Mouse (Mus musculus) left cerebral cortex, postnatal 10 days (tissue): ENCODE data around the gene Clrn1. TPM values are rescaled to one million over a fixed set of nuclear protein-coding genes. Genes with fewer than 3 reads are reported as not detected.

ENCODE experiments used
- DNase-seq, 2 experiments: peaks; one replicate each; pipeline ENCODE4 v3.0.0; 2021 to 2022; ENCODE audit warnings: low spot score in 2 of 2, mixed read lengths in 1 of 2; ENCODE audit errors: extremely low spot score in 1 of 2
- intact Hi-C: fragments of 180-260 bp; cut with DNase I; formaldehyde crosslinking; loops from one replicate; pipeline ENCODE4 v1.15.1; 2025
- total RNA-seq, 2 experiments: library from RNA; stranded (reverse); gene quantifications; 2 replicates each; pipeline ENCODE4 v1.2.3; 2021

Gene Clrn1
- total RNA-seq, 2 experiments from 2014 or later, result 2.0 to 2.7 TPM

DNA sequence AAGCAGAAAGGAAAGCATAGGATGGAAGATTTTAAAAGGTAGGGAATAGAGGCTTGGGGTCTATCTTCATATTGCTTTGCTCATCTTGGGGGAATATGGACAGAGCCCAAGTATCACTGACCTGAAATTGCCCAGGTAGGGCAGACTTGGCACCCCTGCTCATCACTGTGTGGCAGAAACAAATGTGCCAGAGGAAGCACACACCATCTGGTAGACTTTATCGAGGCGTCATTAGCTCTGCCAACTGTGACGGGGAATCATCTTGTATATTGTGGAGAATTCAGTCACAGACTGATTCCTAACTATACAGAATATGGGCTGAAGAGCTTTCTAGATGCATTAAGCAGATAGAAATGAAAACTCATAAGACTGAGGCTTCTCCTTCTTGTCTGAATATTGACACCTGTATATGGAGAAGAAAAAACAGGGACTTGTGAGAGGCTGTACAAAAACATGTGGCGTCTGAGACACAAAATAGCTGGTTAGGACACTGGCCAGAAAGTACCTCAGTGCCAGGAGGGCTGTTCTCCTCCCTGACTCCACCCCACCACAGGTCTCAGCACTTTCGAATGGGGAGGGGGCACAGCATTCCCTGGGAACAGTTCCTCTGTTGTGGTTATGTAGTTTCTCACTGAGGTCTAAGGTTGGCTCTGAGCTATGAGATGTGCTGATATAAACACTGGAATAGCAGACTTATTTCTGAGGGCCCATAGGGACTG, 51.5 kb downstream of the Clrn1 start:
- DNase-seq, result no peak
- intact Hi-C loops, result no loop called here

DNA sequence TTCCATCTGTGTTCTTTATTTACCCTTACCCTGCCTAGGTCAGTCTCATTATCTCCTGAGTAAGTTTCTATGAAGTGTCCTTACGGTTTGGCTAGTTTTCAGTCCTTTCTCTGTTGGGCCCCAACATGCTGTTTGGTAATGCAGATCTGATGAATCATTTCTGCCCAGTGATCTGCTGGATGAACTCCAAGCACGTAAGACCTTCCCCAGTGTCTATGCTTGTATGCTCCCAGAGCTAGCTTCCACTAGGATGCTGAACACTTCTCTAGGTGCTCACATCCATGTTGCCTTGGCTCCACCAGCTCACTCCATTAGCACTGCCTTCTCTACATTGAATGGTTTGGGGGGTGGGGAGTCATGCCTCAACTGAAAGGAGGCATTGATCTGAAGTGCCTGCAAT, 52.3 kb downstream of the Clrn1 start:
- no peak for DNase-seq
- intact Hi-C loops, result no loop called here

DNA sequence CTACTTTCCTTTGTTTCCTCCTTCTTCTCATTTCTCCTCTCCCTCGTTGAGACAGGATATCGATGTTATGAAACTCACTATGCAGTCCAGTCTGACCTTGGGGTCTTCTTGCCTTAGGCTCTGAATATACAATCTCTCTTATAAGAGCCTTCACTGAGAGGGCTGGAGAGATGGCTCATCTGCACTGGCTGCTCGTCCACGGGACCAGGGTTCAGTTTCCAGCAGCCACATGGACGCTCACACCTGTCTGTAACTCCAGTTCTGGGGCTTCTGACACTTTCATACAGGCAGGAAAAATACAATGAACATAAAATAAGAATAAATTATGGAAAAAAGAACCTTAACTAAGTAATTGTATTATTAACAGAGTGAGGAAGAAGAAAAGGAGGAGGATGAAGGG, 53.6 kb downstream of the Clrn1 start:
- DNase-seq, result no peak
- intact Hi-C loops, result no loop called here

DNA sequence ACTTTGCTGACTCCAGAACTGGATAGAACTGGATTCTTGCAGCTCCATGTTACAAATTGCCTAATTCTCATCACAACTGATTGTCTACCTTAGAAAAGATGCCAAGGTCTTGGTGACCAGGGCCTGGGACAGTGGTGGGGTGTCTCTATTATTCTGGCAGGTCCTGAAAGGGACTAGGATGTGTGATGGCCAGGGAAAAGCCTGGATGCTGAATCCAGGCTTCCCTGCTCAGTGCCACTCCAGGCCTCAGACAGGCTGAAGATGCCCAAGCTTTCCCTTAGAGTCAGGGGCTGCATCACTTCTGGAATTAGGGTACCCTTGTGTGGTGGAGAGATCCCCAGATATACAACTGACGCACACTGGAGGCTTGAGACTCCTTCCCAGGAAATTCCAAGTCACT, 55.2 kb downstream of the Clrn1 start:
- intact Hi-C loops, result no loop called here
- no peak for DNase-seq

DNA sequence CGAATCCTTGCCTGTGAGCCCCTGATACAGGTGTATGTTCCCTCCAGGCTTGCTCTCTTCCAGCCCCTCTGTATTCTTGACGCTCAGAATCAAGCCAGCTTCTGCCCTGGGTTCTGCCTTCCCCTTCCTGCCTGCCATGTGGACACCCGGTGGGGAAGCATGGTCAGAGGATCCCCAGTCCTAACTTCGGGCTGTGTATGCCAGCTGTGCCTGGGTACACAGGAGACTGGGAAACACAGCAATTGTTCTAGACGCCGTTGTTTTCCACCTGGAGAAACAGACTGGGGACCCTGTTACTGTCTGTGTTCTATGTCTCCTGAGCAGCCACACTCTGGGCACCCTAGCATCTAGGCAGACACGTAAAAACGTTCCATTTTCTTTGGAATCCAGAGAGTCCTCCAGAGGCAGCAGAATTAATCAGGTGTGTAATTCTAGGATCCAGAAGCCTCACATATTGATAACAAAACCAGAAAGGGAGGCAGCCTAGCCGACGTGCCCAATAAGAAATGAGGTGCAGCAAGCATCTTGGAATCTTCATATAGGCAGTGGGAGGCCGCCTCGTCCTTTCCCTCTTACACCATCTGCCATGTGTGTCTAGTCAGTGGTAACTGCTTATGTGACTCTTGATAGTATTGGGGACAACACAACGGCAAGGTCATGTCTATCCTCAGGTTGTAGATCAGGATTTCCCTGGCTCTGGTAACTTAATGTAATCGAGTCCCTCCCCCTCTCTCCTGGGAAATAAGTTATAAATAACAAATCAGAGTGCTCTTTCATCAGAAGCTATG, 56.6 kb downstream of the Clrn1 start:
- intact Hi-C loops, result no loop called here
- no peak for DNase-seq

DNA sequence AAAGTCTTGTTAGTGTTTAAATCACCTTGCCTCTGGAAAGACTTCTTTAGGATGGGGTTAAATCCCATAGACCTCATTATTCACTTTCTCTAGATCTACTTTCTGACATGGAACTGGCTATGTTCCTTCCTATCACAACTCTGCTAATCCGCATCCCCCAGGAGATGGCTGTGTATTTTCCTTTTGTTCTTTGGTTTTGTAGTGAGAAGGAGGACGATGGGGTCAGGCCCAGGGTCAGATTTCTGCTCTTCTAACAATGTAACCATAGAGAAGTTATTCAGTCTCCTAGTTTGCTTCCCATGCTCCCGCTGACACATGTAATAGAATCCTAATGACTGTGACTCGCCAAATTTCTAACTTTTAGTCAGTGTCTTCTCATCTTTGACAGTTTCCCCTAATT, 58.9 kb downstream of the Clrn1 start:
- intact Hi-C loops, result no loop called here
- no peak for DNase-seq

DNA sequence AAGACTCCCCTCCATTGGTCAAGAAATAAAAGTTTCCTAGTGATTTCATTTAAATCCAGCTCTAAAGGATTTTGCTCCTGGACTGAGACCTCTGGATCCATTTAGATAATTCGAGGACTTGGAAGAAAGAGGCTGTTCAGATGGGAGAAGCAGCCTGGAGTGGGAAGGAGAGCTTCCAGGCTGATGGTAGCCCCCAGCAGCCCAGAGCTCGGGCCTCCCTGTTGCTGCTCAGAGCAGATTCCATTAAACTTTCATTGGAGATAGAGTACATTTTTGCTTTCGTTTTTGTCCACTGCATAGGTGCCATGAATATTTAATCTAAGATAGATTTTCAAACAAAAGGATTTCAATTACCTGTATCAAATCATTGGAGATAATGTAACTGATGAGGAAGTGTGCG, 62.9 kb downstream of the Clrn1 start, which contains the start of gene Mindy4b-ps:
Gene Mindy4b-ps (minus strand): TSS at position 101 of the 400 bp plus-strand sequence.
- intact Hi-C loops, result no loop called here
- no peak for DNase-seq

DNA sequence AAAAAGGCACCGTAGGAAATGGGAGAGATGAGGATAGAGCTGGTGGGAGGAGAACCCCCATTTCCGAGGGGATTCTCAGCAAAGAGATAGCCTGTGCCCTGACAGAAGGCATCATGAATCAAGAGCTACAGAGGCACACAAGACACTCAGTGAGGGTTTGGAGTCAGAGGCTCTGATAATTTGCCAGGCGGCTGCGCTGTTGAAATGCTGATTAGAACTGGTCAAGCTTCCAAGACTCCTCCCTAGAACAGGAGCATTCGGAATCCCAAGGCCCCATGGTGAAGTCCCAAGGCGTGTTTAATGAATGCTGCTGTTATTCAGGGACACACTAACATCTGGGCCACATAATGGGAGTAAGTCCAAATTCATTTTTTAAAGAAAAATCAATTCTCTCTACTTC, 67.8 kb downstream of the Clrn1 start:
- no peak for DNase-seq

DNA sequence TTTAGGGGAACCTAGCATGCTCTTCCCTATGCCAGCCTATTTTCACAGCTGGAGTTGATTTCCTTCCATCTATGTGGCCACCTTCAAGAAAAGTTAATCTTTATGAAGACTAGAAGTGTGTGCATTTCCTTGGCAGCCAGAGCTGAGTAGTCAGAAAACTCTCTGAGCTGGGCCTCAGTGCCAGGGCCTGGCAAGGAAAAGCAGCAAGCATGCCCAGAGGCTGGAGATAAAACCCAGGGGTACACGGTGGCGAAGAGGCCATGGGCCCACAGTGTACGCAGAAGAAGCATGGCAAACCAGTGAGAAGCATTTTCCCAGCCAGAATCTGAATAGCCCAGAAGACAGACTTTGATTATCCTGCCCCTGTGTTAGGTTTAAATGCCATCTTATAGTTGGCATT, 70.9 kb downstream of the Clrn1 start:
- intact Hi-C loops, result no loop called here
- DNase-seq, result no peak

More for the DNA sequence above, 67.8 kb downstream of the Clrn1 start:
- intact Hi-C loops, result no loop called here

DNA sequence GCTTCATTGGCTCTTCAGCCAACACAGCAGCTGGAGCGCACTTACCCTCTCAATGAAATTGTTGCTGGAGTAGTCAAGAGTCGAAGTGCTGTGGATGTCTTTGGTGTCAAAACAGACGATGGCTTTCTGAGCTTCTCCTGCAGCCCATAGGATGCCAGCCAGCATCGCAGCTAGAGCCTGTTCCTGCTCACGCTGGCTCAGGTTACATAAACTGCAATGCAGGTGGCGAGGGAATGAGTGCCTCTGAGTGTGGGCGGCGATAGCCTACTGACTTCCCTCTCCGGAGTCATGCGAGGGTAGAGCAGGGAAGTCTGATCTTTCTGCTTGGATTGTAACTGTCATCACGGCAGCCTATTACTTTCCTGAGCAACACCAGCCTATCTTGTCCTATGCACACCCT, 74.8 kb downstream of the Clrn1 start:
- intact Hi-C loops, result no loop called here
- no peak for DNase-seq

DNA sequence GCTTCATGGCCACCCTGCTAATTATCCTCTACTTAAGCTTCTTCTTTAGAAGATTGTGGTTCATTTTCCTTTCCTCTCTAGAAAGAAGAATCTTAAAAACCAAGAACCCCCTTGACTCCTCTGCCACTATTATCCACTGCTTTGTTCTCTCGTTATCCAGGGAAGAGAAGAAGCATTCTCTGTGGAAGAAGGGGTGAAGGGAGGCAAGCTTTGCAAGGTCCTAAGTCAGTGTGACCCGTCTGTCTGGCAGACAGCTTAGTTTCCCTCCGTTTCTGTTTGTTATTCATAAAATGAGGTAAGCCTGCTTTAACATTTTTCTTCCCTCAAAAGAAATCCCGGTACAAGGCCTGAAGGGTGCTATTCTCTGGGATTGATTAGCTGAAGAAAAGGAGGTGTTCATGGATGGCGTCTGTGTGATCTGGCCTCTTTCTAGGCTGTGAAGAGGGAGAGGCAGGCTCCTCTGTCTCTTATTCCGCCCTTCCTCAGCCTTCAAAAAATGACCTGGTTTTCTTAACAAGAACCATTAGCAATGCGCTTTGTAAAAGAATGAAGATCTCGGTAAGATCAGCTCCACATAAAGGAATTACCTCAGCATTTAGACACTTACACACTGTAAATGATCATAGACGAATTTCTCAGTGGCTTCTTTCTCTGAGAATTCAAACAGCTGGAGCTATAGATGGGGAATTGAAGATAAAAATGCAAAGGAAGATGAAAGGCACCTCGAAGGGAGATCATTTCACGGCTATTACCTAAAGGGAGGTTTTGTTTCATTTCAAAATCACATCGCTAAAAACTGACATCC, 75.8 kb downstream of the Clrn1 start:
- DNase-seq, result no peak
- intact Hi-C loops, result no loop called here

DNA sequence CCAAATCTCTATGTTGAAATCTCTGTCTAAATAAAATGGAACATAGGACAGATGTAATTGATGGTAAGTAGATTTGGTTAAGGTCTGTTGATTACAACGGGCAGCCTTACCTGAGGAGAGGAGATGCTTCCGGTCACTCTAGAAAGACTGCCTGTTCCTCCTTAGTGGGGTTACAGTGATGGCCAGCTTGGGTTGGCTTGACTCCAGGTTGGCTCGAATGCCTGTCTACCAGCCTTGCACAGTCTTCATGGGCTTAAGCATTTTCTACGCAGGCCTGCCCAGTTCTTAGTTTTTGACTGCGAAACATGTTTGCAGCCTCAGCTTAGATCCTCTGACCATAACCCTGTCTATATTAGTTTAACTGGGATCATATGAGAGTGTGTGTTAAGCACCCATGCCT, 76.5 kb downstream of the Clrn1 start:
- DNase-seq, result no peak

DNA sequence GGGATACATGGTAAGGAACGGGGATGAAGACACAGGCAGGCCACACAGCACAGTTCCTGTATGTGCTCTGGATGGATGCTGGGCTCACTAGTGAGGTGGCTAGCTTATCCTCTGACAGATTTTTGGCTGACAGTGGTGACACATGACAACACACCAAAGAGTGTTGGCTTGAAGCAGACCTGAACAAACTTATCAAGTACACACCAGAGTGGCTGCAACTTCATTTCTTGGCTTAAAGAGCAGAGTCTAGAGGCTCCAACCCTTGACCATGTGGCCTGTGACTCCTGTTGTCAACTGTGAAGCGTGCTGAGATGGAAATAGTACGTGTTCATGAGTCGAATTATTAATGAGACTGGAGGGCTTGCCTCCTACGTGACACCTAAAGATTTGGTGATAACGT, 80.4 kb downstream of the Clrn1 start:
- no peak for DNase-seq
- intact Hi-C loops, result no loop called here

More for the DNA sequence above, 76.5 kb downstream of the Clrn1 start:
- intact Hi-C loops, result no loop called here

DNA sequence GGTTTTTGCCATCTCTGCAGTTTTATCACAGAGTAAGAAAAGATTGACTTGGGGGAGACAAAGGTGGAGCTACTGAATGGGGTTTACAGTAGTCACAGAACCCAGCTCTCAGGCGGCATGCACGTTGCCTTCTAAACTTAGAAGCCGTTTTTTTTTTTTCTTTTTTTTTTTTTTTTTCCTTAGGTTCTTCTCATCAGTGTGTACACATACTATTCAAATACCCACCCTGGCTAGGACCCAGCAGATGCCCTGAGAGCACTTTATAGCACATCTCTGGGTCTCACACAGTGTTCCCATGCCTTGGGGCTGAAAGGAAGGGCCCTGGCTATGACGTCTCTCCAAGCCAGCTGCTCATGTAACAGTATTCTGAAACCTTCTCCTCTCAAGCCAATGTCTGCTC, 86.5 kb downstream of the Clrn1 start:
- DNase-seq, result no peak
- intact Hi-C loops, result no loop called here

DNA sequence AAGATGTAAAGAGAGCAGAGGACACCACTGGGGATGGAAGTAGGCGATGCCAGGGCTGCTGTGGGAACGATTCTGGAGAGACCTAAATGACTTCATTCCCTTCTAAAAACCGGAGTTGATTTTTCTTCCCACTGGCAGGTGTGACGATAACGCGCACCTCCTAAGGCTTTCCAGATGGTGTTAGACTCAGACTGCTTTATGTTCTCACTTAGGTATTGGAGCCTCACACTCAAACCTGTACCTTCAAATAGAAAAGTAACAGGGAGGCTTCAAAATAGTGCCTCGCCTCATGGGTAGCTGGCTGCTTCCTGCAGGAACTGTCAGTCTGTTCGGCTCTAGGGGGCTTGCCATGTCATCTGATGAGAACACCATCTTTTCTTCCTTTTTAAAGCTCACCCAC, 86.9 kb downstream of the Clrn1 start:
- no peak for DNase-seq
- intact Hi-C loops, result no loop called here

Other genes starting within 250 kb of the Clrn1 start
- gene Erich6, start 248.1 kb downstream of the Clrn1 start, total RNA-seq, result 1 to 10 TPM; 1.5 to 1.9 TPM
- gene Siah2, start 192.9 kb downstream of the Clrn1 start, total RNA-seq, result 10 to 100 TPM; 17.8 to 19.2 TPM
- gene Mindy4b-ps, start 63.0 kb downstream of the Clrn1 start, total RNA-seq, result 1 to 10 TPM; 1.1 TPM
- 10 to 100 TPM; 30.0 to 30.3 TPM for gene Med12l, start 120.5 kb upstream of the Clrn1 start, total RNA-seq
- gene Gpr171, start 216.5 kb upstream of the Clrn1 start, total RNA-seq, result not detected